Mouse (Mus musculus): ENCODE results near the gene Hoxa4.

DNA sequence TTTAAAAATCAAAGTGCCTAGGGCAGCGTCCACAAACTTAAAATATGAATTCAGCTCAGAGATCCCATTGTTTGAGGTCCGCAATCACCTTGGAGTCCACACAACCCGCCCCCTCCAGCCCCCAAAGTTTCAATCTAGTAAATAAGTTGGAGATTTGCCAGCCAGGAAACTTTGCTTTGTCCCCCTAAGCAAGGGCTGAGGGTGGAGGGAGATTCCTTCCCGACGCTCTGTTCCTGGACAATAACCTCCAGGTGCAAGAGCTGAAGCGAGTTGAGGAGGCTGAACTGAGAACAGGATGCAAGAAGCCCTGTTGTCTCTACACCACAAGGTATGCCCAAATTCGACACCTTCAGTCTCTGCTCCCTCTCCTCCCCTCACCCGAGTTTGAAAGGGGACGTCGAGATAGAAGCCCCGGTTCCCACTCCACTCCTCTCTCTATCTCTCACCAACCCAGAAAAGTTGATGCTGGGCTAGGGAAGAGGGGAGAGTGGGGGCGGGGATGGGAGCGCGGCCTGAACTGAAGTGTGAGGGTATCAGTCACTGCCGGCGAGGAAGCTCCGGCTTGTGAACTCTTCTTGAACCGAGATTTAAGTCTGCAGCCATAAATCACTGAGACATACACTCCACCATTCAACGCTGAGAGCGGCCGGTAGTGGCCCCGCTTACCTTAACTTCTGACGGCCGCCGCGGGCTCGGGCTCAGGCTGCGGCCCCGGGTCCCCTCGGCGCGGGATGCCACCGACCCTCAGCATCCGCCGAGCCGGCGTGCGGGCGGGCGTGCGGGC is 16.4 kb downstream of the Hoxa4 start:
- TF ChIP-seq POLR2A (IDR thresholded peaks at IDR 0.05; ENCODE audit: low read depth, low read length) = no peak
- TF ChIP-seq POLR2AphosphoS2 (IDR thresholded peaks at IDR 0.05; ENCODE audit: low read depth, low read length) = no peak
- no peak for TF ChIP-seq MYC (IDR thresholded peaks at IDR 0.05; ENCODE audit: low read depth, low read length)
- TF ChIP-seq MAX (IDR thresholded peaks at IDR 0.05; ENCODE audit: low read length) = no peak
- no peak for TF ChIP-seq CHD2 (IDR thresholded peaks at IDR 0.05; ENCODE audit: low read length)
- no peak for TF ChIP-seq EP300 (IDR thresholded peaks at IDR 0.05; ENCODE audit: low read length)

Data from CH12.LX (cell line).